Mouse (Mus musculus) left cerebral cortex, postnatal 36 days (tissue): ENCODE measurements around the gene Zfp740. TPM values are rescaled to one million over a fixed set of nuclear protein-coding genes. Genes with fewer than 3 reads are reported as not detected.

ENCODE experiments used
- DNase-seq, 2 experiments: peaks; one replicate each; pipeline ENCODE4 v3.0.0; 2021 to 2022; ENCODE audit warnings: low spot score in 2 of 2, mixed read lengths in 1 of 2
- intact Hi-C: fragments of 180-260 bp; cut with DNase I; formaldehyde crosslinking; loops from one replicate; pipeline ENCODE4 v1.15.1; 2025
- total RNA-seq, 2 experiments: library from RNA; stranded (reverse); gene quantifications; 2 replicates each; pipeline ENCODE4 v1.2.3; 2021

Zfp740 gene
- total RNA-seq, 2 experiments from 2014 or later: 61.0 to 64.0 TPM

DNA sequence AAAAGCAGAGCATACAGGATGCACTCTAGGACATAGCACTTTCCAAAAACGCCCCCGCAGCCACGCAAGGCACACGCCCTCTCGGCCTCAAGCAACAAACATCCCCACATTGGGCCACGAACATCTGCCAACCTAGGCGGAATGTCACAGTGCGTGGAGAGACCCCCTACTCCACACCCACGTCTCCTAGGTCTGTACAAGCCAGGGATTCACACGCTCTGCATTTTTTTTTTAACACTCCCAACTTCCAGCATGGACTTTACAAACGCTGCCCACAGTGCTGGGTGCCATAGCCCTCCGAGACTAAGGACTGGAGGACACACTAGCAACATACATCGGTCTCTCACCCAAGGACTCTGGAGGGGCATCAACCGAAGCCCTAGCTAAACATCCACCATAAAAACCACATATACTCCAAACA lies 42.4 kb downstream of the Zfp740 start:
- intact Hi-C loops: no loop called here
- DNase-seq: no peak

DNA sequence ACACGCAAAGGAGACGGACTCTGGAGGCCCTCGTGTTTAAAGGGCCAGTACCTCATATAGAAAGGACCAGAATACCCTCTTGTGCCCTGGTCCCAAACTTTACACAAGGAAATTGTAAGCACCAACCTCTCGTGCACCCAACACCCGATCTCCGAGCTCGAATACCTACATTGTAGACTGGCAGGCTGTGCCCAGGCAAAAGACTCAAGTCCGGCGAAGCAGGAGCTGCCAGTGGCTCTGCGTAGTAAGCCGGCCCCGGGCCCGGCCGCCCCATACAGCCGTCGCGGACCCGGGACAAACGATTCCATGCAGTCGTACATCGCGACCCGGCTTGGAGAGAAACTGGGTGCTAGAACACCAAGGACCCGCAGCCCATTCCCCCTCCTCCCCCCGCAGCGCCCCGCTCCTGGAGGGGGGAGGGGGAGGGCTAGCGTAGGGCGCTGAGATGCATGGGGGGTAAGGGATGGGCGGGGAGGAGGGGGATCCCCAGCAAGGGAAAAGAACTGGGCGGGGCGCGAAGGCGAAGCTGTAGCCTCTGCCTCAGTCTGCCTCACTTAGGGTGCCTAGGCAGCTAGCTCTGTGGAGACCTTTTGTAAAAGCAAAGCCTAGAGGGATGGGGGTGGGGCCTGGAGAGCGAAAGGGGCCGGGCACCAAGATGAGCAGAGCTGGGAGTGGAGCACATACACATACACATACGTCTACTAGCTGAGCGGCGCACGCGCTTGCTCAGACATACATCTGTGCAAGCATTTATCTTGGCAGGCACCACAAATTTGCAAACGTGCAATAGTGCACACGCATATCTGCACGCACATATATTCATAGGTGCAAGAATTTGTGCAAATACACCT lies 43.1 kb downstream of the Zfp740 start:
- DNase-seq: peak; percentile 72 to 76
- intact Hi-C loops: loop anchor here (2.0 kb wide), 1 partner anchor 33 kb away; the partner anchor contains the start of gene Mfsd5

DNA sequence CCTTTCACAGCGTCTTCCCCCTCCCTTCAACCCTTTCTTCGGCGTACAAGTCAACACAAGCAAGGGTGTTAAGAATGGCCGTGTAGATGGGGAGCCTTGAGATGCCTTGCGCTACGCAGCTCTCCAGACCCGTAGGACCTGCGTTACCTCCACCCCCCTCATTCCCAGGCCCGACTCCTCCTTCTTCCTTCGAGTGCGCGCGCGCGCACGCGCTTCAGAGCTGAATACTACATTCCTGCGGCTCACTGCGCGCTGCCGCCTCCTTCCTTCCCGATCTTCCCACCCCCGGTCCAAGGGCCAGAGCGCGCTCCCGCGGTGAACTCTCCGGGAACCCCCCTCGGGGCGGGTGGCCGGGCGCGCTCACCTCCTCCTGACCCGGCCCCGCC lies 43.8 kb downstream of the Zfp740 start:
- DNase-seq: peak; percentile 87 to 88
- intact Hi-C loops: loop anchor here (2.0 kb wide), 1 partner anchor 32 kb away; the partner anchor contains the start of gene Mfsd5

DNA sequence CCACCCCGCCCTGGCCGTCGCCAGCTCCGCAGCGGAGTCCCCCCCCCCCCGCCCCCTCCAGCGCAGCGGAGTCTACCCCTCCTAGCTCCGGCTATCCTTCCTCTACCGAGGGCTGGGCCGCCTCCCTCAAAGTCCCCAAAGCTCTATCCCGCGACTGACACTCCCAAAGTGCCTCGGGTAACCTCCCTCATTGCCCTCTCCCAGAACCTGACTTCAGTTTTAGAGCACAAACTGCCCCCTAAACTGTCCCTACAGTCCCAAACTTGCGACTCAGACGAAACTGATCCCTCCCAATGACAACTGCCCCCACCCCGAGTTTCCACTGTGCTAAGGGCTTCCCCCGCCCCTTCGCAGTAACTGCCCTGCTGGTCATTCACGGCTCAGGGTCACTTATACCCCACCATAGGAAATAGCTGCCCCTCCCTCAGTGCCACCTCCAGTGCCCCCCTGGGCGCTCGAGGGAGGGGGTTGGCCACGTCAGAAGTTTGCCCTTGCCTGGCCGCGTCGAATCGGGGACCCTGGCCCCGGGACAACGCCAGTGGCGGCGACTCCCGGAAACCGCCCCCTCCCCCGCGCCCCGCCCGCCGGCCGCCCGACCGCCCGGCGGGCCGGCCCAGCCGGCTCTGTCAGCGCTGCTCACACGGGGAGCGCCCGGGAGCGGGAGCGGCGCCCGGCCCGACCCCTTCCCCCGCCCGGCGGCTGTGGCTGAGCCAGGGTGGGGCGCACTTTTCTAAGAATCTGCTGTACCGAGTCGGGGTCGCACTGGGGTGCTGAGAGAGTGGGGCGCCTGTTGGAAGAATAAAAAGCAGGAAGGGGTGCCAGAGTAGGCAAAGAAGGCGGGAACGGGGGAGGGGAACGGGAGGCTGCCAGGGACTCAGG lies 44.4 kb downstream of the Zfp740 start:
- DNase-seq: peak; percentile 42 to 44
- intact Hi-C loops: loop anchor here (2.0 kb wide), 1 partner anchor 31 kb away; the partner anchor contains the start of gene Mfsd5

DNA sequence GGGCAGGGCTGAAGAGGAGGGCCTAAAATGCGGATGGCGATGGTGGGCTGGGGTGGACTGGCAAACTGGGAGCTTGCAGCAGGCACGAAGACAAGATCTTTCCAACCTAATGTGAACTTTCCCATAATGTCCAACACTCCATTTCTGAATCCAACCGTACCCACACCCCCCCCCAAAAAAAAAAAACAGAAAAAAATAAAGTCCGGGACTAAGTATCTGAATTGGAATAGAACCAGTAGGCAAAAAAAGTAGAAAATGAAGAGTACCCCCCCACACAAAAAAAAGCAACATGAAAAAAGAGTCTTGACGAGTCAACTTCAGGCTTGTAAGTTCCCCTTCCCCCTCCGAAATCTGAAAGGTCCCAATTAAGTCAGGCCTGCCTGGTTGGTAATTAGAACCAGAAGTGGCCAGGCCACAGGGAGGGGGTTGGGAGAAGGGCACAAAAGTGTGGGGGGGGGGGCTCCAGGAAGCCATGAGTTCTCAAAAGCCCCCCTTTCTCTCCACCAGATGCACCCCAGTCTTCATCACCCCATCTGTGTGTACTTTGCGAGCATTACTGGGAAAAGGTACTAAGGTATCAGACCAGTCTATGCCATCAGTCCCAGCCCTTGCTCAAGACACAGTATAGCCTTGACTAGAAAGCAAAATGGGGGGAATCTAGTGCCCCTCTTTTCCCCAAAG lies 45.2 kb downstream of the Zfp740 start:
- DNase-seq: no peak
- intact Hi-C loops: no loop called here

DNA sequence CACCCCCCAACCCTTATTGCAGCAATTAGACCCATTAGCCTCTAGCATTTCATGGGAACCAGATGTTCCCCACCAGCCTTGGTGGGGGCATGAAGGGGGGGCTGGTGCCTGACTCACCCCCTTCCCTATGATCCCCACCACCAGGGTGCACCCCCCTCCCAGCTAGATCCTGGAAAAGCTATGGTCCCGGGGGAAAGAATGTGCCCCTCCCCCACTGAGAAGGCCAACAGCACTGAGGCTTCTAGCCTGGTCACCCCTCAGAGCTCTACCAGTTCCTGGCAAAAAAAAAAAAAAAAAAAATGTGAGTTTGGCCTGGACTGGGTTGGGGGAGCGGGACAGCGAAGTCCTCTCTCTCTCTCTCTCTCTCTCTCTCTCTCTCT lies 45.8 kb downstream of the Zfp740 start:
- intact Hi-C loops: no loop called here
- no peak for DNase-seq

DNA sequence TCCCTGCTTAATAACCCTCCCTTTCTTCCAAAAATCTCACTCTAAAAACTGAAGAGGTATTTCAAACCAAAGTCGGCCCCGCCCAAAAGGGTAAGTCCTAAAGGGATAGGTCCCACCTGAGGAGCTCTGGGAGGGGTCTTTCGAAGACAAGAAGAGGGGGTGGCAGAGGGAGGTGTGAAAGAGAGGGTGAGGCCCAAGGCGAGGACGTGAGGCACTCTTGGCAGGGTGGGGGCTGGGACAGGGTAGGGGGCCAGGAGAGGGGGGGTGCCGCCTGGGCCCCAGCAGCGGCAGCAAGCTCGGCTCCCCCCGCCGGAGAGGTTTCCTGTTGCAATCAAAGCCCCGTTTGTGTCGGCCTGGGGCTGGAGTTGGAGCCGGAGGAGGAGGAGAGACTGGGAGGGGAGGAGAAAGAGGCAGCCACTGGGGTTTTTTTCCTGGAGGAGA lies 46.2 kb downstream of the Zfp740 start:
- intact Hi-C loops: no loop called here
- DNase-seq: no peak

DNA sequence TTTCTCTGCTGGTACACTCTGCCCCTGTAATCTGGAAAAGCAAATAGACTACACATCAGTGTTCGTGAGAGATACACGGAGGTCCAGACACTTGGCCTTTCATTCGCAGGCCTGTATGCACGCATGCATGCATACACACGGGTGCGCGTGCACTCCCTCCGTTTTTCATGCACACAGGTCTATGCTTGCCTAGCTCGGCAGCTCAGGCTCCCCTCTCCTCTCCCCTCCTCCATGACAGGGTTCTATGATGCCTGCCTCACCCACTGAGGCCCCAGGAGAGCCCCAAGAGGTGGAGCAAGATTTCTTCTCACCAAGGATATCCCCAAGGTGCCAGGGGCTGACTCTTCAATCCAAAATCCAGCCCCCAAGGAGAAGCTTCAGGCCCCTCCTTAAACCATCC lies 46.9 kb downstream of the Zfp740 start:
- intact Hi-C loops: no loop called here
- DNase-seq: no peak

DNA sequence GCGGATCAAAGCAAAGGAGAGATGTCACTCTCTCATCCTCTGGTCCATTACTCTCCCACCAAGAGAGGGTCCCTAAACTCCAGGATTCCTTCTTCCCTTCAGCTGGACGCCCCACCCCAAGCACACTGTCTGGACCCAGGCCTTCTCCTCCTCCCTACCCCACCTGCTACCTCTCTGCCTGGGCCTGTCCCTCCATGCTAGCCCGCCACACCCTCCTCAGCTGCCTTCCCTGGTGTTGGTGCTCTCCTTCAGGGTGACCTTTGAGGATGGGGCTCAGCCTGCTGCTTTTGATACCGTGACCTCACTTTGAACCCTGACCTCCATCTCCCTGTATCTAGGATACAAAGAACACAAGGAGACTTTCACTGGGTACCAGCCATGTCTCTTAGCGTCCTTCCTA lies 47.5 kb downstream of the Zfp740 start:
- no peak for DNase-seq
- intact Hi-C loops: no loop called here

DNA sequence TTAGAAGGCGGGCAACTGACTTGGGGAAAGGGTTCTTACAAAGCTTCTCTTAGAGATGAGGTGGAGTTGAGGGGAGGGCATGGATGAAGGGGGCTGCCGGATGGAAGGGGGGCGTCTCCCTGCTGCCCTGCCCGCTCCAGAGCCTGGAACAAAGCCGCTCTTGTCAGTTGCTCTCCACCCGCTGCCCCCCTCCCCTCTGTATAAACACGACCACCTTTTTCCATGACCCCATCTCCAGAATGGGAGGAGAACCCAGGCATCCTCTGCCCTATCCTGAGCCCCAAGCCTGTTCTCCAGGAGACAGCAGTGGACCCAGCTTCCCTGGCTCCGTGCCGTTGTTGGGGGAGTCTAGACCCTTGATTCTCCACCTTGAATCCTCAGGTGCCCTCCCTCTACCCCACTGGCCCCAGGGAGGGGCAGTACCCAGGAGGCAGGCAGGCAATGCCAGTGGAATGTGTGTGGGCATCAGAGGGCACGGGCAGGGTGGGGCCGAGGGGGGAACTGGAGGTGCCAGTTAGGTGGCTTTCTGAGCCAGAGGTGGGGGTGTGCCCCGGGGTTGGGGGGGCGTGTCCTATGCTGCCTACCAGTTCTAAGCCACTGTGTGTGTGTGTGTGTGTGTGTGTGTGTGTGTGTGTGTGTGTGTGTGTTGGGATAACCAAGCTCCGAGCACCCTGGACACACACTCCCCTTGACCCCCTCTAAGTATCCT lies 52.7 kb downstream of the Zfp740 start:
- DNase-seq: no peak
- intact Hi-C loops: no loop called here

DNA sequence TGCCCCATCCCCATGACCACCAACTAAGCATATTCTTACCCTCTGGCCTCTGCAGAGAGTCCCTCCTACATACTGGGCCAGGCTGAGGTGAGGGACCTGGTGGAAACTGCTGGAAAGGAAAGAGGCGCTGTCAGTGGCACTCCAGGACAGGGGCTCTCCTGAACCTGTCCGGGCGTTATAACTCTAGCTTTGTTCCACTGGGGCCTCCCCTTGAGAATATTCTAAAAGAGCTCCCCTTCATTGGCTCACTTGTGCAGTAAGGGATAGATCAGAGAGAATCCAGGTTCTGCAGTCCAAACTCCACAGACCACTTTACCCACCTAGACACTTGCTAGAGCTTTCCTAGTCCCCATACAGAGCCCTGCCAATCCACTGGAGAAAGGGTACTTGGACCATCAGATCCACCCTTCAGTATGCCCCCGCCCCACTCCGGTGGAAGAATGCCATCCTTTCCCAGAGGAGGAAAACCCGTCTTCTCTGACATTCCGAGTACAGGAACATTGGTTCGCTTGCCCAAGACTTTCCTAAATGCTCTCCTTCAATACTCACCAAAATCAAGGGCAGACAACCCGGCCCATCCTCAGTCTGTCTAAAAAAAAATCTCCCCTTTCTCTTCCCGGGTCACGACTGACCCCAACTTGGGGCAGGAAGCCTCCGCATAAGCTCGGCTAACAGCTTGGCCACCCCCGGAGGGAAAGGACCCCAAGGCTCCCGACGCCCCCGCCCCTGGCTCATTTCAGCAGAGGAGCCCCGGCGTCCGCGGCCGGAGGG lies 53.6 kb downstream of the Zfp740 start:
- intact Hi-C loops: no loop called here
- DNase-seq: peak; percentile 38 to 42

DNA sequence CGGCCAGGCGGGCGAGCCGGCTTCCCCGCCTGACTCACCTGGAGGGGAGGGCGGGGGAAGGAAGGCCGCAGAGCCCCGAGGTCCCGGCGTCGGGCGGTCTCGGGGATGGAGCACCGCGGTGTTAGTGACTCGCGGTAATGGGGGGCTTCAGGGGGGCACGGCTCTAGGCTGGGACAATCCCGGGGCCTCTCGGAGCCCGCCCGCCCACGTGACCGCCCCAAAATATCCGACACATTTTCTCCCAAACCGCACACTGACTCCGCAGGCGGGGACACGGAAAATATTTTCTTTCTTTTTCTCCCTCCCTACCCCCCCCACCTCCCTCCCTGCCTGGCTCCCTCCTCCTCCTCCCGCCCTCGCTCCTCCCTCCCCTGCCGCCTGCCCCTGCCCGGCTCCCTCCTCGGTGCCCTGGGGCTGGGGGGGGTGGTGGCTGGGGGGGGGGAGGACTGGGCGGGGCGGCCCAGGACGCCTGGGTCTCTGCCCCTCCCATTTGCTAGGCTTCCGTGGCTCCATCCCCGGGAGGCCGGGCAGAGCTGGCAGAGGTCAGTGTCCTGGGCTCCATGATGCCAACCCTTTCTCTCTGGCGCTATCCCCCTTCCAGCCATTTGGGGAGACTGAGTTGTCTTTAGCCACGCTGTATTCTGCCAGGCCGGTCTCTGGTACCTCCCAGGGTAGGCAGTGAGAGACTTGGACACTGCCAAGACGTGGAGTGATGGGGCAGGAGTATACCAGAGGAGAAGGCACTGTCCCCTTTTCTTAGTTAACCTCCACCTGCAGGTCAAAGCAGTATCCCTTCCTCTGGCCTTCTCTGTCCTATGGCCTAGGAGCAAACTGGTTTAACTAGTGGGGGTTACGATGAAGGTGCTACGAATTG lies 54.4 kb downstream of the Zfp740 start, which contains the start of gene Rarg:
Rarg (minus strand) TSS at position 316 of the 874 bp plus-strand sequence.
- intact Hi-C loops: no loop called here
- peak; percentile 39 to 44 for DNase-seq

DNA sequence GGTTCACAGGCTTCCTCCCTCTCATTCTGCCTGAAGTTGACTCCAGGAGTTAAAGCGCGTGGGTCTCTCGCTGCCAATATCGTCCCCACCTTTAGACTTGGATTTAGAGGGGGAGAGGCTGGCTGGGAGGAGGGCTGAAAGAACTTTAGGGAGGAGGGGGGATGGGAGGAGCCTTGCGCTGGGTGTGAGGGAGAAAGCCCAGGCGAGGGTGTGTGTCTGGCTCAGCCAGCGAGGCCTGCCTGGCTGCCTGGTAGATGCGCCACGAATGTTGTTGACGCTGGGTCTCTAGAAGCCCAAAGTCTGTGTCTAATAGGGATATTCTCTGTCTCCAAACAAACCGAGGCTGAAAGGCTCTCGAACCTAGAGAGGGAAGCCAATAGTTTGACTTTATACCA lies 55.0 kb downstream of the Zfp740 start:
- intact Hi-C loops: no loop called here

DNA sequence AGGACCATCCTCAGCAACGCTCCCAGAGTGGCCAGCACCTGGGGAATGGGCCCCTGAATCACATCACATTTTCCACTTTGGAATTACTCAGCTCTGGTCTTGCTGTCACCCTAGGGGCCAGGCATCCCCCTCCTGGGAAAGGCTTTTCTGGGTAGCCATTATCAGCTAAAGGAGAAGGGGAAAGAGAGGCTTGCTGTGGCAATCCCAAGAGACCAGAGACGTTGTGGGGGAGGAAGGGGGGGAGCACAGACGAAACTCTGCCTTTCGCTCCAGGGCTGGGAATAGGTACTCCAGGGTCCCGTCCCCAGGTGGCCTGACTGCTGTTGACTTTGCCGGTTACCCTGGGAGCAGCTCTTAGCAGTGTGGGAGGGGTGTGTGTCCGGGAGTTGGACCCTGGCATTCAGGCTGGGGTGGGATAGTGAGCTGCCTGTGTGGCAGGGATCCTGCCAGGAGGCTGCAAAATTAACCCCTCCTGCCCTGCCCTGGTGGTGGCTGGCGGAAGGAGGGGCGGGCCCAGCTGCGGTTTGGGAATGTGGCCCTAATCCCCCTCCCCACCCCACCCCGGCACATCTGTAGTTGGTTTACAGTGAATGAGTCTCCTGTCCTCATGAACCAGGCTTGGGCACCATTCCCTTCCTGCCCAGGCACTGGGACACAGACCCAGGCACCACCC lies 55.7 kb downstream of the Zfp740 start:
- intact Hi-C loops: no loop called here

More for the DNA sequence above, 55.0 kb downstream of the Zfp740 start:
- peak; percentile 34 to 45 for DNase-seq

DNA sequence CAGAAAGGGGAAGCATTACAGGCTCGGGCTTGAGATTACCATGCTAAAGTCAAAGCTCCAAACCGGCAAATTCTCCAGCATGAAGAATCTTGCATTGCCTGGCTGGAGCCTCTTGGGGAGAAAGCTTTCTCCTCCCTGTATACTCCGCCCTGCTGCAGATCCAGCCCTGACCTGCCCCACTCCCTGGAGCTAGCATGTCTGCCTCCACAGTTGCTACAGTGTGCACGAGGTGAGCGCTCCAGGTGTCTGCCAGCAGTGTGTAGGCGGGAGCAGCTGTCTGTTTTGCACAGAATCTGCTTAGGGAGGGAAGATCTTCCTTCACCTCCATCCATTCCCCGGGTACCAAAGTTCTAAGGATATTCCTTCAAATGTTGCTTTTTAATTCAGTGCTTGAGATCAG lies 59.5 kb downstream of the Zfp740 start:
- peak; percentile 43 to 59 for DNase-seq
- intact Hi-C loops: no loop called here

More for the DNA sequence above, 55.7 kb downstream of the Zfp740 start:
- no peak for DNase-seq

DNA sequence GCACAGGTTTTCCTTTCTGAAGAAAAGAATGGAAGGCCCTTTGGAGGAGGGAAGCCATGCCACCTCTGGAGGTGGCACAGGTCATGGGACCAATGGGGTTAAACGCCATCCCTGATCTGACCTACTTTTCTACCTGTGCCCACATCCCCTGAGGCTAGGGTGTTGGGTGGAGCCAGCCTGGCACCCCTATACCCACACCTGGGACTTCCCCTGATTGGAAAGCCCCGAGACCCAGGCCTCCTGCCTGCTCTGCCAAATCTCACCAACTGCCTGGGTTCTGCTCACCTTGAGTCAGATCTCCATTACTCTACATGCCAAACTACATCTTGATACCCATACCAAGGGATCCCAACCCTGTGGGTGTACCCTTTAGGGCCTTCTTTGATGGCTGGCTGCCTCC lies 60.0 kb downstream of the Zfp740 start:
- DNase-seq: no peak

More for the DNA sequence above, 60.0 kb downstream of the Zfp740 start:
- intact Hi-C loops: no loop called here
